Mouse (Mus musculus): ENCODE results near the gene Klhl28. TPM values are rescaled to one million over a fixed set of nuclear protein-coding genes. Genes with fewer than 3 reads are reported as not detected.
A peak's percentile ranks its signal among the peaks of the same experiment; 100 is the strongest.

Klhl28 gene
- 1 to 10 TPM; 8.0 to 9.4 TPM for total RNA-seq (2021)
- long read RNA-seq, experiment 1, full-length matches to known transcripts = 1 of 2 reads
- long read RNA-seq, experiment 1, partial matches to known transcripts = 0 of 2 reads
- long read RNA-seq, experiment 1, other reads (novel, unspliced or antisense) = 1 of 2 reads
- long read RNA-seq, experiment 2, full-length matches to known transcripts = 2 of 2 reads
- long read RNA-seq, experiment 2, partial matches to known transcripts = 0 of 2 reads
- long read RNA-seq, experiment 2, other reads (novel, unspliced or antisense) = 0 of 2 reads

DNA sequence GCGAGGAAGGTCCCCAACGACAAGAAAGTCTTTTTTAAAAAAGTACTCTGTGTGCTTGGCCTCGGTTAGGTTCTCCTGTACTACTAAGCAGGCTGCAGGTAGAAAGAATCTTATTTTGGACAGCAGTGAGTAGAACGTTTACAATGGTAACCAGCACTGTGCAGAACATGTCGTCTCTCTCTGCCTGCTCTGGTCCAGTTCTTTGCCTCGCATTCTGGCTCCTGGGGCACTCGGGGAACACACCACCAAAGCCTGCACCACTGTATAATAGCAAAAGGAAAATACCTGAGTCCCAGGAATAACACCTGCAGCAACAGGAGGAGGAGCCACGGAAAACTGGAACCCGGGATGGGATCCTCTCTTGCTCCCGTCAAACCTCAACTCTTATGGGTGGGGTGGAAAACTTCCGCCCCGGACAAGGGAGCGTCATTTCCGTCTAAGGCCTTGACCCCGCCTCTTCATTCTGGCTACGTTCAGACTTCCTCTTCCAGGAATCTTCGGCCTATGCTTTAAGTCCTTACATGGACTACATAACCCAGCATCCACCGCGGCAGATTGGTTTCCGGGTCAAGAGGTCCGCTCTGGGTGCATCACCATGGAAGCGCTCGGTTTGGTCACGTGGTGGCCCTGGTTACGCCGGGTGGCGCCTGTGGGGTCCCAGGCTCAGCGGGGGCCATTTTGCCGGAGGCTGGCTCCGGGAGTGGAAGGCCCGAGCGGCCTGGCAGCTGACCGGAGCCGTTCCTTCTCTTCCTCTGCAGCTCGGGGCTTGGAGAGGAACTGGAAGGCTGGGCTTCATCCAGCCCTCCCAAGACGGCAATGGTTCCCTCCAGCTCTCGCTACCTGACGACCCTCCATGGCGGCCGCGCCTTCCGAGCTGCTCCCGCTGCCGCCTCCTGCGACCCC is at the start of gene Klhl28, which contains the start of gene Togaram1:
Gene Klhl28 (minus strand): TSS at position 411 of the 903 bp plus-strand sequence.
Gene Togaram1 (plus strand): TSS at position 681 of the 903 bp plus-strand sequence.
- DNase-seq = peak; percentile 97 to 98
- intact Hi-C loops (cut with DNase I) = loop anchor here (5.0 kb wide), 1 partner anchor 107 kb away; the partner anchor contains the start of gene Fkbp3

DNA sequence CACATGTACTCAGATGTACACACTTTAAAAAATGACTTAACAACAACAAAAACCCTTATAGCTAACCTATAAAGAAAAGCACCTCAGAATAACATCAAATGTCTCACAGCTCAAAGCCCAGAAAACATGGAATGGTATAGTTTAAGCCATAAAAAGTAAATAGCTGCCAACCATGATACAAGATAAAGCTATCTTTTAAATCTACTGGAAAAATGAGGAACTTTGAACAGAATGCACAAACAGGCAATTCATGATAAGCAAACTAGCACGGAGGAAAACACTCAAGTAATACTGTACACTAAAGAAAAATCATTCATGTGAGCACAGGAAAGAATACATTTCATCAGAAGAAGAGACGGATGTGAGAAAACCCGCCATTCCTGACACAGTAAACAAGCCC is 42.4 kb upstream of the Klhl28 start:
- intact Hi-C loops (cut with DNase I) = no loop called here
- DNase-seq = no peak

DNA sequence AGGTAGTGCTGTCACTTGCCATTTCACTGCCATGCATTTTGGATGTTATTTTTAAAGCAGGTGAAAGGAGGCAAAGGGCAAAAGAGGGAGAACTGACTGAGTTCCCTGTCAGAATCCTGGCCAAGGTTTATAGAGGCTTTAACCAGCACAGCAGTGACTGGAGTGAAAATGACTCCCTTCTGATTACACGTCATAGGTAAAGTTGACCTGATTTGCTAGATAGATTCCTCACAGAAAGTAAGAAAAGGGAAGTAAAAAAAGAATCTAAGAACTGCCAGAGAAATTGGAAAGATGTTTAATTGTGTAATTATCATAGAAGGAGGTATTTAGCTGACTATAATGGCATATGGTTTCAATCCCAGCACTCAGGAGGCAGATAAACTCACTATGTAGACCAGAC is 12.2 kb upstream of the Klhl28 start:
- no peak for DNase-seq
- intact Hi-C loops (cut with DNase I) = no loop called here

DNA sequence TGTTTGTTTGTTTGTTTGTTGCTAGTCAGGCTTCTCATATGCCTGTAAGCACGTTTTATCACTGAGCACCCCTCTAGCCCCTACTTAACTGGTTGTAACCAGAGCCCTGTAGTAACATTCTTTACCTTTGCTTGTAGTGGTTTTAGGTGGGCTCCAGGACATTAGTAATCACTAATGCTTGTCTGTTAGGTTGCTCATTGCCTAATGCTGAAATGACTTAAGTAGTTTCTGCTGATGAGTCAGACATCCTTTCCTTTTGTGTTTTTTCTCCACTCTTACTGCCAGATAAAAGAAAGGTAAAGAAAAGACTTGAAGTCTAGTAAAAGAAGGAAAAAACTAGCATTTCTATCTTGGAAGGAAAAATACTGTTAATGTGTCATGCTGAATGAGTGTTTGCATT is 10.9 kb upstream of the Klhl28 start:
- intact Hi-C loops (cut with DNase I) = no loop called here
- DNase-seq = no peak

DNA sequence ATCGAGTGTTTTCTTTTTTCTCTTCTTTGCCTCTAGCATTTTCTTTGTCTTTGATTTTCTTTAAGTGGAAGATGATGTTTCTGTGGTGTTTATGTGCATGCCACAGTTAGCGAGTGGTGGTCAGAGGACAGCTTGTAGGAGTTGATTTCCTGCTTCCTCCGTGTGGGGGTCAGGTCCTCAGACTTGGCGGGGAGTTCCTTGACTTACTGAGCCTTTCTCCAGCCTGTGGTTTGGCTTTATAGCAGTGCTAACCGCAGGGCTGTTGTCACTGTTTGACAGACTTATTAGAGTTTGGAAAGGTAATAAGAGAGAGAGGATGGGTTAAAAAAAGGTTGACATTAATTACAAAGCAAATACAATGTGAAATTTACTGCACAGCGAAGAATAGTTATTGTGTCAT is 10.2 kb upstream of the Klhl28 start:
- intact Hi-C loops (cut with DNase I) = no loop called here
- no peak for DNase-seq

DNA sequence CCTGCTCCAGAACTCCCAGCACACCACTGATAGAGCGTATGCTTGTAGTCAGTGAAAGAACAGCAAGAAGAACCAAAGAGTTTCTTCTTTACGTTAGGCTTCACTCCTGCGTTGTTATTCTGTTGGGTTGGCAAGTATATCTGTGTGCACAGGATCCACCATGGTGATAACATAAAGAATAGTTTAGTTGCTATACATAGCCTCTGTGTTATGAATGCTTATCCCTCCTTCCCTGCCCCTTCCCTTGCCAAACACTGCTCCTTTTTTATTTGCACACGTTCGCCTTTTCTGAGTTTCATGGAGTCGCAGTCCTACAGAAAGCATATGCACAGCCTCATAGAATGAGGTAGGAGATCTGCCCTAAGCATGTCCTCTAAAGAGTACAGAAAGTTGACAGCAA is 6.7 kb upstream of the Klhl28 start:
- intact Hi-C loops (cut with DNase I) = no loop called here
- DNase-seq = no peak

DNA sequence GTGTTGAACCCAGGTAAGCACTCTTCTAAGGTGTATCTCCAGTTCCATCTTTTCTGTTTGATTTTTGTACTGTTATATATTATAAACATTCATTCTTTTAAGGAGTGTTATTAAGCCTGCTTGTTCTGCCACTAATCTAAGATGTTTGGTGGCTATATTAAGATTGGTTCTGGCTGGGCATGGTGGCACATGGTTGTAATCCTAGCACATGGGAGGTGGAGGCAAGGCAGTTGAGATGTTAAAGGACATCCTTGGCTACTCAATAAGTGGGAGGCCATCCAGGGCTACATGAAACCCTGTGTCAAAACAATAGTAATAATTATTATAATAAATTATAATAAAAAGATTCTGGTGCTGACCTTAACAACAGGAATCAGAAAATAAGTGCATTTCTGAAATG is 6.1 kb upstream of the Klhl28 start:
- intact Hi-C loops (cut with DNase I) = no loop called here
- DNase-seq = no peak

DNA sequence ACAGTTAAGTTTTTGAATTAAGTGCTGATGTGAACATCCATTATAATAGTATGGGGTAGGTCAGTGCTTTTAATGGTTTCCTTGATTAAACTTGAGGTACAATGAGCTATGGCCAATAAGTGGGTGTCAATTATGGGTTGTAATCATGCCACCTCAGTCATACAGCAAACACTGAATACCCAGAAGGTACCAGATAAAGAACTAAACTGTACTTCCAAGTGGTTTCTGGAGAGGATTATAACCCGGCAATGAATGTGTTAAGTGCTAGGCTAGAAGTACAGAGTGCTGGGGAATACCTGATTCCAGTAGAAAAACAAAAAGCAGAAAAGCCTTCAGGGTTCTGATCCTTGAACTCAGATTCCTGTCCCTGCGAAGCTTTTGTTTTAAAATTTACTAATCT is 2.7 kb upstream of the Klhl28 start:
- DNase-seq = no peak
- intact Hi-C loops (cut with DNase I) = loop anchor here (5.0 kb wide), 1 partner anchor 104 kb away; the partner anchor contains the start of gene Fkbp3

DNA sequence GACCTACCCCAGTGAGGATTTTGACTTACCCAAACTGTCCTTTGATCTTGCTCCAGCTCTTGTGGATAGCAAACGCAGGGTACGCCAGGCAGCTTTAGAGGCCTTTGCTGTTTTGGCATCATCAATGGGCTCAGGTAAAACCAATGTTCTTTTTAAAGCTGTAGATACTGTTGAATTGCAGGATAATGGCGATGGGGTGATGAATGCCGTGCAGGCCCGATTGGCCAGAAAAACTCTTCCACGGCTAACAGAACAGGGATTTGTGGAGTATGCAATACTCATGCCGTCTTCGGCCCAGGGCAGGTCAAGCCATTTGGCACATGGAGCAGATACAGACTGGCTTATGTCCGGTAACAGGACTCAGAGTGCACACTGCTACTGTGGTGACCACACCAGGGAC is 2.1 kb upstream of the Klhl28 start:
- intact Hi-C loops (cut with DNase I) = loop anchor here (5.0 kb wide), 1 partner anchor 105 kb away; the partner anchor contains the start of gene Fkbp3
- DNase-seq = no peak

DNA sequence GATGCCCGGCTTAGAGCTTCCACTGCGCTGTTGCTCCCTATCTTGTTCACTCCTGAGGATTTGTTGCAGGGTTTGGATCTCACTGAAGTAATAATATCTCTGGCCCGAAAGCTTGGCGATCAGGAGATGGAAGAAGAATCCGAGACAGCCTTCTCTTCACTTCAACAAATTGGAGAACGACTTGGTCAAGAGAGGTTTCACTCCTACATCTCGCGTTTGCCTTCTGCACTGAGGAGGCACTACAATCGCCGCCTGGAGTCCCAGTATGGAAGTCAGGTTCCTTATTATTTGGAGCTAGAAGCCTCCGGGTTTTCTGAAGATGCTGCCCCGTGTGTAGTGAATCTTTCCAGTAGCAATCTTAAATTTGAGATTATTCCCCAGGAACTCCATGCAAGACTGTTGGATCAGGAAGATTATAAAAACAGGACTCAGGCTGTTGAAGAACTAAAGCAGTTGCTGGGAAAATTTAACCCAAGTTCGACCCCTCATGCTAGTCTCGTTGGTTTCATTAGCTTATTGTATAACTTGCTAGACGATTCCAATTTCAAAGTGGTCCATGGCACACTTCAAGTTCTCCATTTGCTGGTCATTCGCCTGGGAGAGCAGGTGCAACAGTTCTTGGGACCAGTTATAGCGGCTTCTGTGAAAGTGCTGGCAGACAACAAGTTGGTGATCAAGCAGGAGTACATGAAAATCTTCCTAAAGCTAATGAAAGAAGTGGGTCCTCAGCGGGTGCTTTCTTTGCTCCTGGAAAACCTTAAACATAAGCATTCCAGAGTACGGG is 1.5 kb upstream of the Klhl28 start:
- intact Hi-C loops (cut with DNase I) = loop anchor here (5.0 kb wide), 1 partner anchor 105 kb away; the partner anchor contains the start of gene Fkbp3
- no peak for DNase-seq

DNA sequence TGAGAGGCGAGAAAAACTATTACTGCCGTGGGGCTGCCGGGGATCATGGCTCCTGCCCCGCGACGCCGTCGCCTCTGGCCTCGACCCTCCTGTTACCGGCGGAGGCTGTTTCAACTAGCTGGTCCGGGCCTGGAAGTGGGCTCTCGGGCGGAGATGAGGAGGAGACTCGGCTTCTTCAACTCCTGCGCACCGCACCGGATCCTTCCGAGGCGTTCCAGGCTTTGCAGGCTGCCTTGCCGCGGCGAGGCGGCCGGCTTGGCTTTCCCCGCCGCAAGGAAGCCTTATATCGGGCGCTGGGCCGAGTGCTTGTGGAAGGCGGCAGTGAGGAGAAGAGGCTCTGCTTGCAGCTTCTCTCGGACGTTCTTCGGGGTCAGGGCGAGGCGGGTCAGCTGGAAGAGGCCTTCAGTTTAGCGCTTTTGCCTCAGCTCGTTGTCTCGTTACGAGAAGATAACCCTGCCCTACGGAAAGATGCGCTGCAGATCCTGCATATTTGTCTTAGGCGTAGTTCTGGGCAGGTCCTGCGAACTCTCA is 832 bp upstream of the Klhl28 start:
- peak; percentile 8 to 28 for DNase-seq
- intact Hi-C loops (cut with DNase I) = loop anchor here (5.0 kb wide), 1 partner anchor 106 kb away; the partner anchor contains the start of gene Fkbp3

DNA sequence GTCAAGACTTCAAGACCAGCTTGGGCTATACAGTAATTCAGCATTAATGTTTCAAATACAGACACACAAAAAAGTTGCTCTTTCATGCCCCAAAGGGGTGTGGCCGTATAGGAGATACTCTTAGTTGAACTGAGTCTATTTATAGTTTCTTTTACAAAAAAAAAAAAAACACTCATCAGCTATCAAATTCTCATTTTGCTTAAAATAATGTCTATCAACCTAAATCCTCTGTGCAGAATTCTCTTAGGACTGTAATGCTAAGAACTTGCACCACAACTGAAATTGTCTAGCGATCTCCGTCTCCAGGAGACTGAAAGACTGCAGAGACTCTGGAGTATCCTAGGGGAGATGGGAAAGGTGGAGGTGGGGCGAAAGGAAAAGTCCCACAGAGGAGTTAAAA is 774 bp downstream of the Klhl28 start:
- intact Hi-C loops (cut with DNase I) = no loop called here
- no peak for DNase-seq

DNA sequence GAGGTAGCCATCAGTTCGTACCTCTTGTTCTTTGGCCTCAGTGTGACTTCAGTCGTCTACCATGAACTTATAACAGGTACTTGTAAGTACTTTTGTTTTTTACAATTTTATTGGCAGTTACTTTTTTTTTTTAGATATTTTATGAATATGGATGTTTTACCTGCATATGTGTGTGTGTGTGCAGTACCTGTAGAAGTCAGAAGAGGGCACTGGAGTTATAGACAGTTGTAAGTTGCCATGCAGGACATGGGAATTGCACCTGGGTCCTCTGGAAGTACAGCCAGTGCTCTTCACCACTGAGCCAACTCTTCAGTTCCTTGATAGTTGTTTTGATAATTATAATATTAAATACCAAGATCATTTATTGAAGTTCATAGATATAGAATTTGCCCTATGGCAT is 27.8 kb downstream of the Klhl28 start:
- no peak for DNase-seq
- intact Hi-C loops (cut with DNase I) = no loop called here

DNA sequence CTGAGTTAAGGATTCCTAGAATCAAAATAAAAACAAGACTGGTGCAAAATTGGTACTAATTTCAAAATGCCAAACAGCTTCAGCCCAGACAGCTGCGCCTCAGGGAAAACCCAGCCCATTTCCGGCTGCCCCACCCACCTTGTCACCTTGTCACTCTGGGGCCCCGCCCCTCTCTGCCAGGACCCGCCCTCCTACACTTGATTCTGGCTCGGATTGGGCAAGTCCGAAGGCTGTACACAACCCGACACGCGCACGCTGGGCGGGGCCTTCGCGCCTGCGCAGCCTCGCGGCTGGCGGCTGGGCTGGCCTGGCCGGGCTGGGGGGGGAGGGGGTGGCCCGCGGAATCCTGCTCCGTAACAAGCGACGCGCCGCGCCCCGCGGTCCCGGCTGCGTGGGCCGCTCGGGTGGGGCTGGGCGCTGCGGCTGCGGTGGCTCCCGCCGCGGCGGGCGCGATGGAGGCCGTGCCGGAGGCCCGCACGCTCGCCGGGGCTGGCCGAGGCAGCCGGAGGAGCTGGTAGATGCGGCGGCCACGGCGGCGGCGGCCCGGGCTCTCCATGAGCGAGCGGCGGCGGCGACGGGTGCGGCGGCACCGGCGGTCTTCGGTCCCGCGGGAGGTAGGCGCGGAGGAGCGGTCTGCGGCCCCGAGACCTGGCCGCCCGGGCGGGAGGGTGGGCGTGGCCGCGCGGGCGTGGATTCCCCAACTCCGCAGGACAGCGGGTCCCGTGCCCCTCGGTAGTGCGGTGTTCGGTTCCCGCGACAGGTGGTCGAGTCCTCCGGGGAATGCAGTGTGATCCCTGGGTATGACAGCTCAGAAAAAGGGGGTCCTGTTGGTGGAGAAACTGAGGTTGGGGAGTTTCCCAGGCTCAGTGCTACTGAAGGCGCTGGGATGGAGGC is 47.5 kb downstream of the Klhl28 start, which contains the start of gene Gm527:
Gene Gm527 (plus strand): TSS at position 329 of the 894 bp plus-strand sequence.
- intact Hi-C loops (cut with DNase I) = loop anchor here (2.0 kb wide), 1 partner anchor 45 kb away; no protein-coding TSS in a partner anchor
- peak; percentile 89 to 96 for DNase-seq

DNA sequence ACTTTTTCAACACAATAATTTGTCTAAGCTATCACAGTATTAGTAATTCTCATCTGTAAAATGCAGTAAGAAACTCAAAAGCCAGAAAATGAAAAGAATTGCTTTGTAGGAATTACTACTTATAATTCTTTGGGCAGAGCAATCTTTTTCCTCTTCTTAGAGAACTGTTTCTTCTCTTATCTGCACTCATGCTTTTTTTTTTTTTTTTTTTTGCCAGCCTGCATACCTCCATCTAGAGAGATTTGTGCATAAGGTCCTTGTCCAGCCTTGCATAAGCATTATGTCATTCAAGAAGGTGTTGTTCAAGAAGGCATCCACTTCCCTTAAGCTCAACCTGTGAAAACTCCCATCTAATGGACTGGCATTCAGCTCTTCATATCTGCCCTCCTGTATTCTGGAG is 48.6 kb downstream of the Klhl28 start:
- DNase-seq = no peak
- intact Hi-C loops (cut with DNase I) = no loop called here

DNA sequence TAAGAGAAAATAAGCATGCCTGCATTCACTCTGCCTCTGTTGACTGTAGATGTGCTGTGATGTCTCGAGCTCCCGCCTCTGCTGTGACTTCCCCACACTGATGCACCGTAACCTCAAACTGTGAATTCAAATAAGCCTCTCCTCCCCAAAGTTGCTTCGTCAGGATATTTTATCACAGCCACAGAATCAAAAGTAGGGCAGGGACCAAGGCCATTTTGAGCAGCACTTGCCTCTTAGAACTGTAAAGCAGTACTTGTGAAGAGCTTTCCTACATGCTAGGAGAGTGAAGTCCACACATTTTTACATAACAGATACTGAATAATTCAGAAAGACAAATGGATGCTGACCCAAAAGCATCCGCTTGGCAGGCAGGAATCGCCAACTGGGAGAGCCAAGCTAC is 52.3 kb downstream of the Klhl28 start:
- no peak for DNase-seq
- intact Hi-C loops (cut with DNase I) = no loop called here

DNA sequence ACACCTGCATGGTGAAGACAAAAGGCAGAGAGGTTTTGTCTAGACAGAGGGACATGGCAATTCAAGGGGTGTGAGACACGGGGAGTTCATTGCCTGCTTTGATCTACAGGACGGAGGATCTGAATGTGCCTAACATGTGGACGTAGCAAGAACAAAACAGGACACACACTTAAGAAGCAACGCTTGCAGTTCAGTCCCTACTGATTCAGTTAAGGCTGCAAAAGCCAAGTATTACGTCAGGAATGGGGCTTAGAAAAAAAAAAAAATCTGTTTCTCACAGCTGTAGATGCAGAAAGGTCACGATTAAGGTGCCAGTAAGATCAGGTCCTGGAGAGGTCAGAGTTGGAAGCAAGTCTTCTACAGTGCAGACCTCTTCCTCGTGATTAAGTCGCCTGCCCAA is 62.1 kb downstream of the Klhl28 start:
- no peak for DNase-seq
- intact Hi-C loops (cut with DNase I) = no loop called here

DNA sequence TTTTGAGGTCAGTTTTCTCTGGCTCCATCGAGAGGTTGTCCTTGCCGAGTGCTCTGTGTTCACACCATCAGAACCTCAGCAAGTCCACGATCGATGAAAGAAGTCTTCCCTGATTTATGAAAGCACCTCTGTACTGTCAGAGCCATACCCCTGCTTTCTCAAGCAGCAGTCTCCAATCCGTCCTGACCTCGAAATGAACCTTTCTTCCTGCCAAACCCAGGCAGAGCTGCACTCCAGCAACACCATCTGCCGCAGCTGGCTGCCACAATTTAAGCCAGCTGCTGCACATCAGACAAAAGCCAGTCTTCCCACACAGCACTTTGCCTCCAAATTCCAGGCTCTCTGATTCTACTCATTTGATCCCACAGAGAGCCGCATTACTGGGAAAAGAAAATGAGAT is 62.8 kb downstream of the Klhl28 start:
- intact Hi-C loops (cut with DNase I) = no loop called here
- peak; percentile 26 to 27 for DNase-seq

DNA sequence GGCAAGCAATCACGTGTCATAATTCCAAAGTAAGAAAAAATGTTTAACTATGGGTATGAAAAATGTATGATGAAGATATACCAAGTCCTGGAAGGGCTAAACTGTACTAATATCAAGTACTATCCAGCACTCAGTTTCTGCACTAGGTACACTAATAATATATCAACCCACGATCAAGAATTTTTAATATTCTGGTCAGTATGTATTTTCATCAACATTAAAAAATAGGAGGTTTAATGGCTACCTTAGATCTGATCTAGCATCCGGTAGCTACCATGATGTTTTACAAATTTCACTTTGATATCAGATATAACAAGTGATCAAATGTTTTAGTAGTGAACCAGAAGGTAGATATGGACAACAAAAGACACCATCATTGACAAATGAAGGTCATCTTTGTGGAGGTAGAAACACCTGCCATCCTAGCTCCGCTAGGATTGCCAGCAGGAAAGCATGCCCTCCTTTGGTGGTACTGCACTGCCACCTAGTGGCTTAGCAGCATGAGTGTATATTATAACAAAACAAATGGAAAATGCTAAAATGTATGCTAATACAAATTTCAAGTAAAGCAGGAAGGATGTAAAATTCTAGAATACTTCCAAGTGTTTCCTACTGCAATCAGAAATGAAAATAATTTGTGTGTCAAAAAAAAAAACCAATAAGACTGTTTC is 68.1 kb downstream of the Klhl28 start:
- intact Hi-C loops (cut with DNase I) = no loop called here
- peak in 1 of 2 experiments; percentile 37 for DNase-seq
